Mouse (Mus musculus) erythroblast, embryonic 14.5 days (primary cell): ENCODE results near the gene Rpl38.

ENCODE experiments used
- GATA1 ChIP-seq: IDR thresholded peaks from 2 replicates; pipeline ENCODE4 v1.6.1; 2012; ENCODE audit warnings: low read length, inconsistent platforms, mixed read lengths
- TAL1 ChIP-seq: IDR thresholded peaks from 3 replicates; pipeline ENCODE4 v1.6.1; 2012; ENCODE audit warnings: low read length, inconsistent platforms, mixed read lengths

DNA sequence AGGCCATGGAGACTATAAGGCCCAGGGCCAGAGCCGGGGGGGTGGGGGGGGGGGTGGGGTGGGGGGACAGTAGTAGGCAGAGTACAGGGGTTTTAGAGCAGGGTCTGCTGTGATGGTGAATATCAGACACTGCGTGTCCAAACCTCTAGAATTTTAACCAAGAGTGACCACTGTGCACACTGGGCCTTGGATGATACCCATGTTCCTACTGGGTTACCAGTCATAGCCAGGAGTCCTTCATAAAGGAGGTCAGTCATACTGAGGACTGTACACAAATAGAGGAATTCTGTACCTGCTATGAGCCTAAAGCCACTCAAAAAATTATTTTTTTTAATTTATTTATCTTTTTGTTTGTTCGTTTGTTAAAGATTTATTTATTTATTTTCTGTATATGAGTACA, 20.4 kb downstream of the Rpl38 start:
- no peak for TF ChIP-seq GATA1
- TF ChIP-seq TAL1, result no peak
